Mouse (Mus musculus) lung, postnatal 14 days (tissue): ENCODE results near the gene Tnxb.
"Not testable (repeated sequence)": the region's sequence is repeated elsewhere in the genome, so short reads cannot be mapped to it uniquely, and the experiment has no call there.

Experiments
- DNase-seq: peaks from one replicate; pipeline ENCODE4 v3.0.0; 2021

The Tnxb gene

GRCm38 (mm10) chr17:34685120-34686110 lies 15.1 kb downstream of the Tnxb start:
- peak; percentile 74 for DNase-seq

- no peak for DNase-seq
These were observed 18.6 kb downstream of the Tnxb start for GRCm38 (mm10) chr17:34688889-34689288.

GRCm38 (mm10) chr17:34690458-34690857 lies 20.1 kb downstream of the Tnxb start:
- DNase-seq: peak; percentile 73

GRCm38 (mm10) chr17:34692906-34693305 lies 22.6 kb downstream of the Tnxb start:
- DNase-seq: peak; percentile 81

GRCm38 (mm10) chr17:34699575-34700408 lies 29.5 kb downstream of the Tnxb start:
- no peak for DNase-seq

GRCm38 (mm10) chr17:34700671-34701071 lies 30.3 kb downstream of the Tnxb start:
- DNase-seq: no peak

GRCm38 (mm10) chr17:34706476-34706875 lies 36.1 kb downstream of the Tnxb start:
- DNase-seq: not testable (repeated sequence)

GRCm38 (mm10) chr17:34712951-34713350 lies 42.6 kb downstream of the Tnxb start:
- peak; percentile 84 for DNase-seq

- not testable (repeated sequence) for DNase-seq
These were observed 44.0 kb downstream of the Tnxb start for GRCm38 (mm10) chr17:34714181-34714907.

GRCm38 (mm10) chr17:34714908-34715445 lies 44.6 kb downstream of the Tnxb start:
- not testable (repeated sequence) for DNase-seq

GRCm38 (mm10) chr17:34715451-34715850 lies 45.1 kb downstream of the Tnxb start:
- not testable (repeated sequence) for DNase-seq

GRCm38 (mm10) chr17:34716247-34716646 lies 45.9 kb downstream of the Tnxb start:
- no peak for DNase-seq

GRCm38 (mm10) chr17:34717401-34717800 lies 47.1 kb downstream of the Tnxb start:
- no peak for DNase-seq

GRCm38 (mm10) chr17:34719886-34720285 lies 49.6 kb downstream of the Tnxb start:
- DNase-seq: not testable (repeated sequence)

- DNase-seq: not testable (repeated sequence)
These were observed 51.9 kb downstream of the Tnxb start for GRCm38 (mm10) chr17:34722238-34722637.

GRCm38 (mm10) chr17:34723066-34723465 lies 52.7 kb downstream of the Tnxb start:
- no peak for DNase-seq

GRCm38 (mm10) chr17:34727887-34728286 lies 57.6 kb downstream of the Tnxb start:
- DNase-seq: no peak

- DNase-seq: not testable (repeated sequence)
These were observed 58.8 kb downstream of the Tnxb start for GRCm38 (mm10) chr17:34729155-34729554.

GRCm38 (mm10) chr17:34729779-34730553 lies 59.6 kb downstream of the Tnxb start:
- DNase-seq: not testable (repeated sequence)

- DNase-seq: not testable (repeated sequence)
These were observed 67.1 kb downstream of the Tnxb start for GRCm38 (mm10) chr17:34737466-34737865.

GRCm38 (mm10) chr17:34739708-34740107 lies 69.4 kb downstream of the Tnxb start:
- not testable (repeated sequence) for DNase-seq
